9 mouse cellular contexts compared by ENCODE assay signal in the genomic region with DNA sequence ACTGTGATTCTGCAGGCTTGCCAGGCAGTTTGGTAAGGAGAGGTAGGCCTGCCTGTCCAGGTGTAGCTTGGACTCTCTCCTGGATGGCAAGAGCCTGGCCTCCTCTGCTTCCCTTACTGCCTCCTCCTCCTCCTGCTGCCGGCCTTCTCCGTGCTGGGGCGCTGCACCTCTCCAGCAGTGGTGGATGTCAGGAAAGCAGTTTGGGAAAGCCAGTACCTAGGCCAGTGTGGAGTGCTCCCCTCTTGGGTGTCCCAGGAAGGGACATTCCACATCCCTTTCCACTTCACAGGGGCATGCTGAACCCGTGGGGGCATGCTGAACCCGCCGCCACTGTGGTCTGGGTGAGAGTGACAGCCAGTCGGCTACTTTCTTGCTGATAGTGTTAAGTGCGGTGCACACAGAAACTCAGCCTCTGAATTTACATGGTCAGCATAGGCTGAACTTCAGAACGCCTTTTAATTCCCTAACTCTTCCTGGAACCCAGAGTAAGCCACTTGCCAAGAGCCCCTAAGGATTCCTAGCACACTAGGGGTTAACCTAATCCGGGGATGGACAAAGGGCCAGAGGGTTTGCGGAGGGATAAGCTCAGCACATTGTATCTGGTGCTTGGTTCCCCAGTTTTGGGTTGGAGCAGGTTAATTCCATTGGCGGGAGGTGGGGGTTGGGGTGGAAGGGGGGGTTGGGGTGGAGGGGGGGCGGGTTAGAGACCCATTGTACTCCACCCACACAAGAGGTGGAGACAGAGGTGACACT. TPM values are rescaled to one million over a fixed set of nuclear protein-coding genes. Genes with fewer than 3 reads are reported as not detected.
DNase-seq lines count a peak whose midpoint lies in the region; ATAC-seq and TF ChIP-seq lines count a peak whose summit lies in the region.
"Had no signal": no experiment of that assay in that cellular context is flagged by ENCODE, and none has a peak within 500 bp of the region (broad histone marks: within the 10 kb centered on the region; RNA-seq: fewer than 3 reads in every experiment).

No protein-coding gene starts in this region.

- H3K9ac ChIP-seq in liver, adult 2 months (ENCODE audit: low read depth, low read length) = peak overlapping the region; percentile 99
- H3K9ac ChIP-seq in forebrain, embryonic 12.5 days = peak overlapping the region; percentile 98
- H3K9ac ChIP-seq in limb, embryonic 12.5 days (replicated peaks) = peak overlapping the region; percentile 89

- no peaks in the 10 kb centered on the region for H3K36me3 ChIP-seq in liver, adult 2 months (ENCODE audit: control insufficient read depth, insufficient read depth, low read length)
- no peaks in the 10 kb centered on the region for H3K36me3 ChIP-seq in forebrain, embryonic 12.5 days (replicated peaks)
- H3K36me3 ChIP-seq in limb, embryonic 12.5 days = no peaks in the 10 kb centered on the region

- no peaks in the 10 kb centered on the region for H3K9me3 ChIP-seq in forebrain, embryonic 12.5 days
- H3K9me3 ChIP-seq in limb, embryonic 12.5 days = no peaks in the 10 kb centered on the region
- H3K9me3 ChIP-seq: megakaryocyte, embryonic 14.5 days had no signal

- WGBS in liver, adult 2 months = 13% methylated on average over 13 of the region's 13 CpGs
- 1% methylated on average over 13 of the region's 13 CpGs for WGBS in forebrain, embryonic 12.5 days
- 5% methylated on average over 13 of the region's 13 CpGs for WGBS in limb, embryonic 12.5 days

- H3K4me1 ChIP-seq in liver, adult 2 months (ENCODE audit: control insufficient read depth, insufficient read depth, low read length) = peaks cover 32% of the 10 kb centered on the region
- H3K4me1 ChIP-seq in forebrain, embryonic 12.5 days = peaks cover 71% of the 10 kb centered on the region
- H3K4me1 ChIP-seq in limb, embryonic 12.5 days (replicated peaks) = peaks cover 51% of the 10 kb centered on the region

- peak; percentile 48 for DNase-seq in liver, adult 2 months (ENCODE audit: extremely low read depth, low read depth, low spot score)
- DNase-seq in liver = no peak
- DNase-seq in retina, postnatal 1 day = peak; percentile 77
- DNase-seq in left cerebral cortex, postnatal 4 days = no peak
- no peak for DNase-seq in spleen, postnatal 14 days (ENCODE audit: low spot score in 2 of 2)
- DNase-seq in heart, postnatal 36 days = no peak

- peak overlapping the region; percentile 70 for H3K4me3 ChIP-seq in liver, adult 2 months (ENCODE audit: insufficient read depth, low read depth, low read length)
- H3K4me3 ChIP-seq in forebrain, embryonic 12.5 days (replicated peaks) = peak overlapping the region; percentile 90
- peak overlapping the region; percentile 85 for H3K4me3 ChIP-seq in limb, embryonic 12.5 days (replicated peaks)
- H3K4me3 ChIP-seq: megakaryocyte, embryonic 14.5 days had no signal

- no peak for TF ChIP-seq CTCF in liver, adult 2 months (IDR thresholded peaks at IDR 0.05; ENCODE audit: low read depth, low read length)

- H3K79me2 ChIP-seq in liver, adult 2 months (ENCODE audit: control insufficient read depth, insufficient read depth, low read length) = peaks cover 57% of the 10 kb centered on the region

- no peaks in the 10 kb centered on the region for H3K27me3 ChIP-seq in liver, adult 2 months (ENCODE audit: control insufficient read depth, insufficient read depth, low read length)
- H3K27me3 ChIP-seq in forebrain, embryonic 12.5 days = peaks cover 8% of the 10 kb centered on the region
- peaks cover 44% of the 10 kb centered on the region for H3K27me3 ChIP-seq in limb, embryonic 12.5 days

- no peak for TF ChIP-seq POLR2A in liver, adult 2 months (IDR thresholded peaks at IDR 0.05; ENCODE audit: extremely low read depth, insufficient read depth, low read length)

- H3K27ac ChIP-seq in liver, adult 2 months (replicated peaks; ENCODE audit: insufficient read depth, low read depth, low read length) = peak overlapping the region; percentile 79
- H3K27ac ChIP-seq in forebrain, embryonic 12.5 days = peak overlapping the region; percentile 98
- no peak overlapping the region for H3K27ac ChIP-seq in limb, embryonic 12.5 days

- peak overlapping the region; percentile 88 for H3K4me2 ChIP-seq in forebrain, embryonic 12.5 days
- peak overlapping the region; percentile 97 for H3K4me2 ChIP-seq in limb, embryonic 12.5 days

- intact Hi-C loops in left cerebral cortex, postnatal 4 days (cut with DNase I) = loop anchor here (2.0 to 10.0 kb wide), 2 partner anchors 119 to 407 kb away; no protein-coding TSS in a partner anchor
- intact Hi-C loops in heart, postnatal 36 days (cut with DNase I) = loop anchor here (2.0 to 5.0 kb wide), 2 partner anchors 57 to 96 kb away; no protein-coding TSS in a partner anchor

- no peak for ATAC-seq in forebrain, embryonic 12.5 days (ENCODE audit: low FRiP score)
- no peak for ATAC-seq in limb, embryonic 12.5 days (ENCODE audit: insufficient number of reproducible peaks, insufficient read depth, low FRiP score, low TSS enrichment, low read depth)

RNA-seq across cellular contexts. Expression of gene Nectin1, which starts 2.3 kb away (rescaled TPM):
- total RNA-seq in liver, adult 2 months (2014; rRNA removed) = 4.0 and 10.3 TPM in 2 replicates
- polyA plus RNA-seq in liver, adult 2 months (2012; rRNA removed) = 38.6 and 48.0 TPM in 2 replicates
- polyA plus RNA-seq in forebrain, embryonic 12.5 days (2016; fragmentation: Nextera tagmentation; extraction: Ambion mirVana) = 11.4 and 12.1 TPM in 2 replicates
- 5.5 and 6.0 TPM in 2 replicates for polyA plus RNA-seq in limb, embryonic 12.5 days (2016; fragmentation: Nextera tagmentation; extraction: Ambion mirVana)
- 10 to 100 TPM; 87.7 to 95.8 TPM for total RNA-seq in left cerebral cortex, postnatal 4 days (2021)
- total RNA-seq in heart, postnatal 36 days (2021) = 1 to 10 TPM; 2.6 to 3.1 TPM

Comparison
In these comparisons a context has a peak if more than half of its experiments do, and no peak if none do; other contexts are left out.
1. DNase-seq: peak in liver, adult 2 months (single experiment) and retina, postnatal 1 day (single experiment); none in liver (single experiment), left cerebral cortex, postnatal 4 days (single experiment), spleen, postnatal 14 days (0 of 2) and heart, postnatal 36 days (0 of 2).
2. Peak in every context shown above with its lines, with median percentiles within 50 percentile points of each other: H3K4me3 ChIP-seq and H3K9ac ChIP-seq.